9 mouse cellular contexts compared by ENCODE assay signal in the genomic region with DNA sequence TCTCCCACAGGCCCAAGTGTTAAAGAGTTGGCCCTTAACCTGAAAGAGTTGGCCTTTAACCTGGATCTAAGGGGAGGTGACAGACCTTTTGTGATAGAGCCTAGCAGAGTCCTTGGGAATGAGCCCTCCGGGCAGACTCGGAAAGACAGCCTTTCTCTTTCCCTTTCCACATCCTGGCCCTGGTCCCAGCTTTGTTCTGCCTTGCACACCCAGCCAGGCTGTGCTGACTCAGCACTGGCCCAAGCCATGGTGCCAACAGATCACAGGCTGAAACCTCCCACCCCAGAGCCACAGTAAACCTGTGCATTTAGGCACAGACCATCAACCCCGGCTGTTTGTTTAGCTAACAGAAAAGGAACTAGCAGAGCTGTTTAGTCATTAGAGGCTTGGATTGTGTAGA. TPM values are rescaled to one million over a fixed set of nuclear protein-coding genes. Genes with fewer than 3 reads are reported as not detected.
DNase-seq lines count a peak whose midpoint lies in the region; ATAC-seq and TF ChIP-seq lines count a peak whose summit lies in the region.
"Had no signal": no experiment of that assay in that cellular context is flagged by ENCODE, and none has a peak within 500 bp of the region (broad histone marks: within the 10 kb centered on the region; RNA-seq: fewer than 3 reads in every experiment).

No protein-coding gene starts in this region.

- no peaks in the 10 kb centered on the region for H3K9me3 ChIP-seq in heart, postnatal 0 days (replicated peaks; ENCODE audit: control insufficient read depth, low read length)
- H3K9me3 ChIP-seq in limb, embryonic 11.5 days (ENCODE audit: control insufficient read depth, low read length): no peaks in the 10 kb centered on the region
- H3K9me3 ChIP-seq in forebrain, embryonic 16.5 days (ENCODE audit: control insufficient read depth, low read length): no peaks in the 10 kb centered on the region

- H3K4me2 ChIP-seq in heart, postnatal 0 days (ENCODE audit: low read depth, low read length): peak overlapping the region; percentile 8; the same call in 1 of the 2 replicates
- no peak overlapping the region for H3K4me2 ChIP-seq in limb, embryonic 11.5 days (ENCODE audit: low read depth, severe bottlenecking)
- H3K4me2 ChIP-seq in forebrain, embryonic 16.5 days (ENCODE audit: low read length): no peak overlapping the region

- no peaks in the 10 kb centered on the region for H3K36me3 ChIP-seq in heart, postnatal 0 days (replicated peaks; ENCODE audit: control insufficient read depth, insufficient read depth, low read length)
- no peaks in the 10 kb centered on the region for H3K36me3 ChIP-seq in limb, embryonic 11.5 days (ENCODE audit: control insufficient read depth, insufficient read depth, low read length)
- no peaks in the 10 kb centered on the region for H3K36me3 ChIP-seq in forebrain, embryonic 16.5 days (ENCODE audit: control insufficient read depth, insufficient read depth)

- peak overlapping the region; percentile 53 for H3K27ac ChIP-seq in heart, postnatal 0 days (ENCODE audit: low read depth)
- no peak overlapping the region for H3K27ac ChIP-seq in limb, embryonic 11.5 days (replicated peaks; ENCODE audit: low read depth, low read length)
- no peak overlapping the region for H3K27ac ChIP-seq in forebrain, embryonic 16.5 days (ENCODE audit: low read length)
- H3K27ac ChIP-seq: left cerebral cortex, adult 2 months had no signal

- DNase-seq in ovary, adult 18-20 months (ENCODE audit: low spot score): peak; percentile 79
- DNase-seq in ovary, postnatal 10 days (ENCODE audit: low spot score): no peak
- peak; percentile 23 to 43 for DNase-seq in cerebellum, postnatal 36 days
- peak; percentile 65 for DNase-seq in heart, postnatal 0 days (ENCODE audit: low spot score)
- DNase-seq in limb, embryonic 11.5 days (ENCODE audit: low spot score): no peak
- DNase-seq in testis, postnatal 14 days (ENCODE audit: low spot score): peak; percentile 67
- DNase-seq in spleen, adult 12 weeks (ENCODE audit: low spot score): no peak

- H3K4me3 ChIP-seq in heart, postnatal 0 days (ENCODE audit: low read depth, low read length): no peak overlapping the region
- no peak overlapping the region for H3K4me3 ChIP-seq in limb, embryonic 11.5 days (ENCODE audit: low read depth, low read length)
- H3K4me3 ChIP-seq in forebrain, embryonic 16.5 days (replicated peaks; ENCODE audit: low read length): no peak overlapping the region
- H3K4me3 ChIP-seq: left cerebral cortex, adult 2 months had no signal

- no peaks in the 10 kb centered on the region for H3K27me3 ChIP-seq in heart, postnatal 0 days (ENCODE audit: control insufficient read depth, insufficient read depth, low read length)
- no peaks in the 10 kb centered on the region for H3K27me3 ChIP-seq in limb, embryonic 11.5 days (ENCODE audit: control insufficient read depth, insufficient read depth, low read length)
- H3K27me3 ChIP-seq in forebrain, embryonic 16.5 days (replicated peaks; ENCODE audit: control insufficient read depth, insufficient read depth, low read length): no peaks in the 10 kb centered on the region

- peak; percentile 82 for ATAC-seq in heart, postnatal 0 days (ENCODE audit: insufficient read depth, low read depth)
- 0 out of 2 replicates have a peak, but pooled peaks have one; percentile 31 for ATAC-seq in limb, embryonic 11.5 days (ENCODE audit: insufficient number of reproducible peaks, low FRiP score, low TSS enrichment, low read depth)
- ATAC-seq in forebrain, embryonic 16.5 days: no peak

- no peak for TF ChIP-seq EP300 in heart, postnatal 0 days (IDR thresholded peaks at IDR 0.05; ENCODE audit: low read depth)

- no peaks in the 10 kb centered on the region for H3K4me1 ChIP-seq in heart, postnatal 0 days (ENCODE audit: control insufficient read depth, insufficient read depth)
- H3K4me1 ChIP-seq in limb, embryonic 11.5 days (ENCODE audit: control insufficient read depth, insufficient read depth, low read length): peaks cover 9% of the 10 kb centered on the region
- H3K4me1 ChIP-seq in forebrain, embryonic 16.5 days (replicated peaks; ENCODE audit: control insufficient read depth, insufficient read depth, low read length): no peaks in the 10 kb centered on the region

- TF ChIP-seq CTCF in heart, postnatal 0 days (IDR thresholded peaks at IDR 0.05; ENCODE audit: low read depth): no peak

- no peak overlapping the region for H3K9ac ChIP-seq in heart, postnatal 0 days (replicated peaks; ENCODE audit: low read depth, low read length)
- no peak overlapping the region for H3K9ac ChIP-seq in limb, embryonic 11.5 days (ENCODE audit: low read length)
- H3K9ac ChIP-seq in forebrain, embryonic 16.5 days (replicated peaks; ENCODE audit: low read depth, low read length): no peak overlapping the region

- 28% methylated on average over 3 of the region's 3 CpGs for WGBS in heart, postnatal 0 days
- WGBS in limb, embryonic 11.5 days: 46% methylated on average over 3 of the region's 3 CpGs
- WGBS in forebrain, embryonic 16.5 days: 56% methylated on average over 3 of the region's 3 CpGs

RNA-seq across cellular contexts. Expression of a gene that starts 25.1 kb away (rescaled TPM):
- 7.7 and 13.0 TPM in 2 replicates for total RNA-seq in heart, postnatal 0 days (2014; rRNA removed; ENCODE audit: low replicate concordance)
- polyA plus RNA-seq in heart, postnatal 0 days (2015; fragmentation: Nextera tagmentation; extraction: Ambion mirVana): 4.1 and 4.2 TPM in 2 replicates
- 66.3 and 70.3 TPM in 2 replicates for polyA plus RNA-seq in limb, embryonic 11.5 days (2014; fragmentation: Nextera tagmentation; extraction: Ambion mirVana)
- polyA plus RNA-seq in forebrain, embryonic 16.5 days (2015; fragmentation: Nextera tagmentation; extraction: Ambion mirVana): 6.7 and 8.5 TPM in 2 replicates

Comparison
In these comparisons a context has a peak if more than half of its experiments do, and no peak if none do; other contexts are left out.
1. DNase-seq: peak in ovary, adult 18-20 months (single experiment), cerebellum, postnatal 36 days (2 of 2), heart, postnatal 0 days (single experiment) and testis, postnatal 14 days (single experiment); none in ovary, postnatal 10 days (single experiment), limb, embryonic 11.5 days (single experiment) and spleen, adult 12 weeks (single experiment).